Mouse (Mus musculus) cortical plate, adult 2 months (tissue): Measurements from ENCODE around the gene Cdh23. TPM values are rescaled to one million over a fixed set of nuclear protein-coding genes. Genes with fewer than 3 reads are reported as not detected.

Experiments
- H3K27ac ChIP-seq: fragments of 200-500 bp; 2 replicates; pipeline ENCODE4 v1.5.1; 2012; ENCODE audit warnings: low read length, control low read depth, inconsistent platforms; ENCODE audit not compliant: insufficient read depth
- H3K4me1 ChIP-seq: fragments of 200-500 bp; 2 replicates; pipeline ENCODE4 v1.6.1; 2011; ENCODE audit warnings: low read length; ENCODE audit not compliant: control insufficient read depth, insufficient read depth
- H3K4me3 ChIP-seq: fragments of 200-500 bp; 2 replicates; pipeline ENCODE4 v1.5.1; 2011; ENCODE audit warnings: mild to moderate bottlenecking, low read length, control low read depth; ENCODE audit not compliant: insufficient read depth
- CTCF ChIP-seq: fragments of 200-500 bp; IDR thresholded peaks from 2 replicates; pipeline ENCODE4 v1.5.1; 2011; ENCODE audit warnings: mild to moderate bottlenecking, control low read depth, low read length; ENCODE audit not compliant: insufficient read depth; ENCODE audit errors: extremely low read depth
- POLR2A ChIP-seq: fragments of 200-500 bp; IDR thresholded peaks from 2 replicates; pipeline ENCODE4 v1.6.1; 2011; ENCODE audit warnings: mild to moderate bottlenecking, low read length, control low read depth; ENCODE audit not compliant: insufficient read depth; ENCODE audit errors: extremely low read depth
- polyA plus RNA-seq: library from polyadenylated mRNA; depleted of rRNA; stranded (reverse); fragments of >200 nt; gene quantifications from 2 replicates; pipeline ENCODE4 v1.2.3, GENCODE M21; 2012

Cdh23 gene
- polyA plus RNA-seq, 1 experiment: 0.46 TPM

GRCm38 (mm10) chr10:60530633-60531032, 165.7 kb downstream of the Cdh23 start:
- Histone ChIP-seq H3K4me1 (no peaks in the 10 kb centered on the region), H3K27ac (no peak overlapping the region), H3K4me3 (no peak overlapping the region)
- no peak for TF ChIP-seq POLR2A
- no peak for TF ChIP-seq CTCF

DNA sequence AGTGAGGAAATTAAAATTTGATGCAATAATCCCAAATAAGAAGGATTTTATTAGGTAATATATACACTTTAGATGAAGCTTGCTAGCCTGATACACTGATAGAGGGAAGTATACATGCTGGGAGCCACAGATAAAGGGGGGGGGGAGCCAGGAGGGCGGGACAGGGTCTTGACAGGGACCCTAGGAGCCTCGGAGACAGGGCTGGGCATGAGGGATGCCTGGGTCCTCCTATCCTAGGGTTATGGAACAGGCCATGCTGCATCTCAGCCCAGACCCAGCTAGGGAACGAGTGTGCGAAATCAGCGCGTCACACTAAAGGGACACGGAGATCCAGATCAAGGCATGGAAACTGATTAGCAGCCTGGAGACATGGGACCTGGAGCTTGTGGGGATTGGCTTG, 168.3 kb downstream of the Cdh23 start:
- Histone ChIP-seq H3K4me3 (no peak overlapping the region), H3K4me1 (no peaks in the 10 kb centered on the region), H3K27ac (no peak overlapping the region)
- TF ChIP-seq POLR2A: no peak
- no peak for TF ChIP-seq CTCF

GRCm38 (mm10) chr10:60525081-60525480, 171.2 kb downstream of the Cdh23 start:
- Histone ChIP-seq H3K4me1 (no peaks in the 10 kb centered on the region), H3K27ac (no peak overlapping the region), H3K4me3 (no peak overlapping the region)
- TF ChIP-seq CTCF (no peak), POLR2A (no peak)

GRCm38 (mm10) chr10:60516286-60516685, 180.0 kb downstream of the Cdh23 start:
- H3K4me1 ChIP-seq: no peaks in the 10 kb centered on the region
- no peak overlapping the region for H3K4me3 ChIP-seq
- H3K27ac ChIP-seq: no peak overlapping the region
- TF ChIP-seq CTCF: no peak
- no peak for TF ChIP-seq POLR2A

GRCm38 (mm10) chr10:60498538-60498937, 197.8 kb downstream of the Cdh23 start:
- H3K27ac ChIP-seq: no peak overlapping the region
- no peak for TF ChIP-seq CTCF
- TF ChIP-seq POLR2A: no peak
- no peaks in the 10 kb centered on the region for H3K4me1 ChIP-seq
- H3K4me3 ChIP-seq: no peak overlapping the region

GRCm38 (mm10) chr10:60495070-60495469, 201.2 kb downstream of the Cdh23 start:
- TF ChIP-seq POLR2A (no peak), CTCF (no peak)
- Histone ChIP-seq H3K4me3 (no peak overlapping the region), H3K4me1 (no peaks in the 10 kb centered on the region), H3K27ac (no peak overlapping the region)

DNA sequence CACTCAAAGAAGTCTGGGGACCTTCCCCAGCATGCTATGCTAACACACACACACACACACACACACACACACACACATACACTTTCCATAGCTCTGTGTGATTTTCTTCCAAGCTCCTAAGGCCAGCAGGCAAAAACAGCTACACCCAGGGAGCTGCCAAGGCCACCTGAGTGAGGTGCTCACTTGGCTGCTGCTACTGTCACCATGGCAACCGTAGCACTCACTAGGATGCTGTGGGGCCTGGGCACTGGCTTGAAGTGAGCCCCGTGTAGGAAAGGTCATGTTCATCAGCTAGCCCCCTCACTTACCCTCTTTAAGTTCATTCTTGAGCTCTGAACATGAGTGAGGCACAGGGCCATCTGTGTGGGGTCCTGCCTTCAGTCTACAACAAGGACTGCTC, 204.8 kb downstream of the Cdh23 start:
- Histone ChIP-seq H3K4me3 (no peak overlapping the region), H3K27ac (no peak overlapping the region), H3K4me1 (no peaks in the 10 kb centered on the region)
- no peak for TF ChIP-seq CTCF
- TF ChIP-seq POLR2A: no peak

DNA sequence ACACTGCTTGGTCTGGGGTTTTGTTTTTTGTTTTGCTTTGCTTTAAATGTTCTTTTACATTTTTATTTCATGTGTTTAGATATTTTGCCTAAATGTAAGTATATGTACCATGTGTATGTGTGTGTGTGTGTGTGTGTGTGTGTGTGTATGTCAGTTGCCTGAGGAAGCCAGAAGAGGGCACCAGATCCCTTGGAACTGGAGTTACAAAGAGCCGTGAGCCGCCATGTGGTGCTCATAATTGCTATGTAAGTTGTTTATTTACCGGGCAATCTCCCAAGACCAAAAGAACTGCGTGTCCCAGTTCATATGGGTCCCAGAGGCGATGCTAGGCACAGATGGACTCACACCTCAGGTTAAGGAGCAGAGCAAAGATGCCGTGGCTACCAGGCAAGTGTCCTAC, 214.9 kb downstream of the Cdh23 start:
- Histone ChIP-seq H3K4me3 (no peak overlapping the region), H3K4me1 (no peaks in the 10 kb centered on the region), H3K27ac (no peak overlapping the region)
- TF ChIP-seq CTCF: no peak
- no peak for TF ChIP-seq POLR2A

- H3K4me1 ChIP-seq: no peaks in the 10 kb centered on the region
- TF ChIP-seq CTCF (no peak), POLR2A (no peak)
Observed at GRCm38 (mm10) chr10:60474549-60474948, 221.7 kb downstream of the Cdh23 start.

GRCm38 (mm10) chr10:60473782-60474322, 222.4 kb downstream of the Cdh23 start:
- TF ChIP-seq CTCF (no peak), POLR2A (no peak)
- Histone ChIP-seq H3K4me1 (no peaks in the 10 kb centered on the region), H3K27ac (no peak overlapping the region), H3K4me3 (no peak overlapping the region)

More at GRCm38 (mm10) chr10:60474549-60474948, 221.7 kb downstream of the Cdh23 start:
- Histone ChIP-seq H3K4me3 (no peak overlapping the region), H3K27ac (no peak overlapping the region)

DNA sequence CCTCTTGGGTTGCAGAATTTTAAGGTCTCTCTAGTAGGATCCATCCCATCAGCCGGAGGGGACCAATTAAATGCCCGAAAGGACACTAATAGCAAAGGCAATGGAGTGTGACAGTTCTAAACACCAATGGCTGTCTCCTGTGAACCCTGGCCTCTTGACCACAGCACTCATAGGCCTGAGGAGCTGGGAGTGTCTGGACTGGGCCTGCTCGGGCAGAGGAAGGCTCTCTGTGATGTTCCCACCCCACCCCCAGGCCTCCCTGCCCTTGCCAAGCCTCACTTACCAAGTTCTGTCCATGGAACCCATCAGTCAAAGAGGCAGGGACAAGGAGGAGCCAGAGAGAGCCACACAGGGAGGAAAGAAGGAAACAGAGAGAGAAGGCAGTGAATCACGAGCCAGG, 228.5 kb downstream of the Cdh23 start:
- H3K4me3 ChIP-seq: no peak overlapping the region
- no peak overlapping the region for H3K27ac ChIP-seq
- TF ChIP-seq CTCF (no peak), POLR2A (no peak)
- no peaks in the 10 kb centered on the region for H3K4me1 ChIP-seq
